Mouse (Mus musculus) cerebellum, postnatal 36 days (tissue): ENCODE measurements around the gene Zbtb8a.
A peak's percentile ranks its signal among the peaks of the same experiment; 100 is the strongest.
"Not testable (repeated sequence)": the region's sequence is repeated elsewhere in the genome, so short reads cannot be mapped to it uniquely, and the experiment has no call there.

Experiments
- DNase-seq, 2 experiments: peaks; one replicate each; pipeline ENCODE4 v3.0.0; 2021 to 2022; ENCODE audit warnings: mixed read lengths in 2 of 2

Zbtb8a gene

DNA sequence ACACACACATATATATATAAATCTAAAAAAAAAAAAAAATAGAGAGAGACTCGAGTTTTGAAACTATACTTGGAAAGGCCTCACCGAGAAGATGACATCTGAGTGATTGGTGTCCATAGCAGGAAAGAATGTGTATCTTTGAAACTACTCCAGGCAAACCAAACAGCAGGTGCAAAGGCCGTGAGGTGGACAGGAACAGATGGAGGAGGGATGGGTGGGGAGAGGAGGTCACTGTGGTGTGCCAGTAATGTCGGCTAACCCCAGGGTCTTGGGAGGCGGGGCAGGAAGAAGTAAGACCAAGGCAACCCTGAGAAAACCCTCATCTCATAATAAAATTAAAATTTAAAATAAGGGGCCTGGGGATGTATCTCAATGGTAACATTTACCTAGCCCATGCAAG is 2.1 kb downstream of the Zbtb8a start:
- peak; percentile 9 to 10 for DNase-seq

GRCm38 (mm10) chr4:129375000-129375399 is 2.9 kb downstream of the Zbtb8a start:
- DNase-seq, result no peak

GRCm38 (mm10) chr4:129374219-129374755 is 3.6 kb downstream of the Zbtb8a start:
- no peak for DNase-seq

GRCm38 (mm10) chr4:129373202-129373976 is 4.5 kb downstream of the Zbtb8a start:
- no peak for DNase-seq

- no peak for DNase-seq
These were observed 6.5 kb downstream of the Zbtb8a start for GRCm38 (mm10) chr4:129371391-129371790.

GRCm38 (mm10) chr4:129365224-129365623 is 12.7 kb downstream of the Zbtb8a start:
- no peak for DNase-seq

DNA sequence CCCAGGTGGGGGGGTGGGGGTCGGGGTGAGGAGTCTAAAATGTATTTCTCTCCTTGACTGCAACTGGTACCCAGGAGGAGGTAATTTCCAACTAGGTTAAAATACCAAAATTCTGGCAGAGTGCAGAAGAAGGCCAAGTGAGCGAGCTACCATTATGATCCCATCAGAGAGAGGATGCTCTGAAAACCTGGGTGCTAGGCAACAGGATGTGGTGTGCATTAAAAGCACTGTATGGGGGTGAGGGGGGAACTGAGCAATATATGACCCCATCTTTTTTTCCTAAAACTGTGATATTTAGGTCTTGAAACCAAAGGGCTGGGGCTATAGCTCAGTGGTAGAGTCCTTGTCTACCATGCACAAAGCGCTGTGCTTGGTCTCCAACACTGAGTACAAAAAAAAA is 13.5 kb downstream of the Zbtb8a start:
- DNase-seq, result no peak

DNA sequence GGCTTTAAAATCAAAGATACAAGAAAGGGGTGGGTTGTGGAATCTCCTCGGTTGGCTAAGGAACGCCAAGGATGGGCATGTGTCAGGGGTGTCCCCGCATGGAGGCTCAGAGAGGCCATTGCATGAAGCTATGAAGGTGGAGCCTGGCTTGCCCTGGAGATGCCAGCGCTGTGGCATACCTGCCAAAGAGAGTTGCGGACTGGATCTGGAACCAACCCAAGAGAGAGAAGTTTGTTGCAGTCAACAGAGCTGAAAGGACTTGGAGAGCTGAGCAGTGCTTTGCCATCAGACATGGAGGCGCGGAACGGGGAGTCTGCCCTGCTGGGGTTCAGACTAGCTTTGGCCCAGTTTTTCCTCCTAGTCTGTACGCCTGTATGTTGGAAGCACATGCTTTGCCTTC is 14.5 kb downstream of the Zbtb8a start:
- DNase-seq, result no peak

DNA sequence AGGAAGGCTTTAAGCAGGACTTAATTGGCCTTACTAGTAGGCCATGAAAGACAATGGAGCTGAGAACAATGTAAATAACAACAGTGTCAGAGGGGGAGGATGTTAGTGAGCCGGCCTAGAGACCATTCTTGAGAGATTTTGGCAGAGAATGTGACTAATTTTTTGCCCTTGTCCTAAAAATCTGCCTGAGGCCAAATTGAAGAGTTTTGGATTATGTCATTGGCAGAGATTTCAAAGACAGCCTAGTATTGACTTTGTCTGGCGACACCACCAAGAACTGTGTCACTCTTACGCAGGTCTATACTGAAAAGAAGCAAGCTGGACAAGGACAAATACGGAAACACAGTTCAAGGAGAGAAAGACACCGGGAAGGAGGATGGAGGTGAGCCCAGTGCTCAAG is 15.1 kb downstream of the Zbtb8a start:
- DNase-seq, result no peak

DNA sequence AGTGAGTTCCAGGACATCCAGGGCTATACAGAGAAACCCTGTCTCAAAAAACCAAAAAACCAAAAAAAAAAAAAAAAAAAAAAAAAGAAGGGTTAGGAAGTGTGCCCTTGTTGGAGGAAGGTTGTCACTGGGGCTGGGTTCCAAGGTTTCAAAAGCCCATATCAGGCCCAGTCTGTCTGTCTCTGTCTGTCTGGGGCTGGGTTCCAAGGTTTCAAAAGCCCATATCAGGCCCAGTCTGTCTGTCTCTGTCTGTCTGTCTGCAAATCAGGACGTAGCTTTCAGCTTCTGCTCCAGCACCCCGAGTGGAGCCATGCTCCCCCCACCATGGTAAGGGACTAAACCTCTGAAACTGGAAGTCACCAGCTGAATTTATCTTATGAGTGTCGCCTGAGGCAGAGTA is 15.7 kb downstream of the Zbtb8a start:
- not testable (repeated sequence) for DNase-seq

DNA sequence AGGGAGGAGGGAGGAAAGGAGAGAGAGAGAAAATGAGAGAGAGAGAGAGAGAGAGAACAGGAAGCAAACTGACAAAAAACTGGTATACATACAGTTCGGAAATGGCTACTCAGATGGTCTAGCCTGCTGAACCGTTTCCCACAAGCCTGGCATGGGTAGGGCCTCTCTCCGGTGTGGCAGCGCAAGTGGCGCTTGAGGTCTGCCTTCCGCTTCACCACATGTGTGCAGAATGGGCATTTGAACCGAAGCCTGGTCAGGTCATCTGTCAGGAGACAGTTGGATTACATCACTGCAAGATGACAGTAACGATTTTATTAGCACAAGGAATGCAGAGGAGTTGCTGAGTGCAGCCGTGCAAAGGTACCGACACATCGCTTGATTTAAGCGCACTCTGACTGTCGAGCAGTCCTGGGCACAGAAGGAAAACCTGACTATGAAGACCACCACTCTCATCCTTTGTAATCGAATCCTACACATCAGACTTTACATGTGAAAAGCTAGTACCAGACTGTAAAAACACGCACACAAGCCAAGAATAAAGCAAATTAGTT is 20.2 kb downstream of the Zbtb8a start:
- DNase-seq, result no peak

DNA sequence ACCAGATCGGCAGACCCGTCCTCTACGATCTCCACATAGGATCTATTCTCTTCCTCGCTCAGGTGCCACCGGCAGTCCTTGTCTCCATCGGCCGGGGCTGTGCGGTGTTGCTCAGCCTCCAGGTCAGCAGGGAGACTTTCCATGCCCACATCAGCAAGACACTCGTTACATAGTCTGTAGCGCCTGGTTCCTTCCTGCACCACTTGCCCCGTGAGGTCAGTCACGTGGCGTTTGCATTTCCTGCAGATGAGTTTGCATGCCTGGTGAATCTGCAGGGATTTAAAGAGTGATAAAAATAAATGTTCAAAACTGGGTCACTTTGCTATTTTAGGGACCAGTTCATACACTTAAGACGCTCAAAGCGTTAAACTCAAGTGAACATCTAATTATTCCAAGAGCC is 23.7 kb downstream of the Zbtb8a start:
- no peak for DNase-seq

GRCm38 (mm10) chr4:129353176-129353575 is 24.7 kb downstream of the Zbtb8a start:
- no peak for DNase-seq

DNA sequence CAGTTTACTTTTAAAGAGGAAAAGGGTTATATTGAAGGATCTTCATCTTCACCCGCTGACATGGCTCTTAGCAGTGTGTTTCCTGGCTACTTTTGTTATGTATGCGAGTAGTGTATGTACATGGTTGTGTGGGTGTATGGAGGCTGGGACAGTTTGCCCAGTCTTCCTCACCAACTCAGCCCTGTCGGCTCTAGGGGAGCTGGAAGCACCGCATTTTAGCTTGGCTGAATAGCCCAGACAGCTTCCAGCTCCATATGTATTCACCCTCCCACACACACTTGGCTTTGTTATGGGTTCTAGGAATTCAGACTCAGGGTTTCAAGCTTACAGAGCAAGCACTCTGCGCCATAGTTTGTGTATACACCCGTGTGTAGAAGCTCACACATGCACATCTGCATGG is 26.8 kb downstream of the Zbtb8a start:
- DNase-seq, result peak in 1 of 2 experiments; percentile 18

GRCm38 (mm10) chr4:129350644-129351043 is 27.3 kb downstream of the Zbtb8a start:
- DNase-seq, result peak; percentile 83 to 87

DNA sequence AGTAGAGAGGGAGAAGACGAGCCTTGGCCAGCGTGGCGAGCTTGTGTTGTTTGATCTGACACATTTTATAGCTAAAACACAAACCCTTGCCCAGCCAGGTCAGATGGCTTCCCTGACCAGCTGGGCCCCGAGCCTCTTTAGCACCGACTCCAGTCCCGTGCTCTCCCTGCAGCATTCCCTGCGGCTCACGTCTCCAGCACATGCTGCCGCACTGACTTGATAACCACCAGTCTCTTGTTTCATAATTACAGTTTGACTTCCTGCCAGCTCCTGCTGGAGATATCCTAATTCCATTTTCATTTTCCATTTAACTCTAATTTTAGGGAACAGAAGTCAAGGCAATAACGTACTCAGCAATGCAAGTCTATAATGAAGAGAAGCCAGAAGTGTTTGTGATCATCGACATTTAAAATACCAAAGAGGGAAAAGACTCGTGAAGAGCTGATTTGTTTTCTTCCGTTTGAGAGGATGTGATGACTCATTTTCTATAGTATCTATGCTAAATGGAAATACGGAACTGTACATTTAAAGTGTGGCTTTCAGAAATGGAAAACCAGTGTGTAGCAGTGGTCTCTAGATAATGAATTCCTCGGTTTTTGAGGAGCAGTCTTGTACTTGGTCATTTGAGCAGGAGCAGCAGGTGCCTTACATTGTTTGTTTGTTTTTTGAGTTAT is 31.3 kb downstream of the Zbtb8a start:
- DNase-seq, result no peak

DNA sequence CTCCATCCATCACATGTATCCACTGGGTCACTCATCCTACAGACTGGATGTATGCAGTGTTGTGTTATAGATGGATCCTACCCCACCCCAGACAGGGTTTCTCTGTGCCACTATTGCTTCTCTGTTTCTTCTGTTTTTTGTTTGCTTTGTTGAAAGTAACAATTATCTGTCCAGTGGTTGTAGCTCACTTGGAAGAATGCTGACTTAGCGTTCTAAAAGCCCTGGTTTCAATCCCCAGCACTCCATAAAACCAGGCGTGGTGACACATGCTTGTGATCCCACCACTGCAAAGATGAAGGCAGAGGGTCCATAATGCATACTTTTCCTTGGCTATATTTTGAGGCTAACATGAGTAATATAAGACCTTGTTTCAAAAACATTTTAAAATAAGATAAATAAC is 35.2 kb downstream of the Zbtb8a start:
- DNase-seq, result no peak

GRCm38 (mm10) chr4:129341888-129342287 is 36.0 kb downstream of the Zbtb8a start:
- DNase-seq, result no peak

- no peak for DNase-seq
These were observed 38.2 kb downstream of the Zbtb8a start for GRCm38 (mm10) chr4:129339743-129340142.

DNA sequence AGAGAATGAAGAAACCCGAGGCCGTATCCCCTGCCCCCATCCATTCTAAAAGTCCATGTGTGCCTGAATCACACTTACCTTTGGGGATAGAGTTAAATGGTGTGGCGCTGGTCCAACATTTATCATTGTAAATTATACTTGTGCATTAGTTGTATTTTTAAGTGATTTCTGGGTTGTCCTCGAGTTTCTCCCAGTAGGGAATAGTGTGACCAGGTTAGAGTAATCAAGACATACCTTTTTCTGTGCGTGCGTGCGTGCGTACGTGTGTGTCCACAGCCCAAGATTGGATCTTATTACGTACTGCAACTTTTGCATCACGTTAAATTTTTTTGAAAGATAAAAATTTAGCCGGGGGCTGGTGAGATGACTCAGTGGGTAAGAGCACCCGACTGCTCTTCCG is 41.6 kb downstream of the Zbtb8a start:
- no peak for DNase-seq

GRCm38 (mm10) chr4:129335216-129336074 is 42.5 kb downstream of the Zbtb8a start, which contains the start of the genes Rbbp4 and Zbtb8os:
TSS of gene Rbbp4 (minus strand) at chr4:129335370.
TSS of gene Zbtb8os (plus strand) at chr4:129335695.
- peak; percentile 94 to 98 for DNase-seq

GRCm38 (mm10) chr4:129334677-129335215 is 43.2 kb downstream of the Zbtb8a start:
- no peak for DNase-seq
